Mouse (Mus musculus) embryonic fibroblast, embryonic 13.5 days (primary cell): ENCODE results near the gene Cds2.

Source experiments
- CTCF ChIP-seq: IDR thresholded peaks from 2 replicates; pipeline ENCODE4 v1.5.1; 2011; ENCODE audit warnings: mild to moderate bottlenecking, control low read depth, low read length, moderate library complexity, borderline replicate concordance; ENCODE audit not compliant: insufficient read depth
- POLR2A ChIP-seq: IDR thresholded peaks from 2 replicates; pipeline ENCODE4 v1.6.1; 2011; ENCODE audit warnings: low read depth, mild to moderate bottlenecking, control low read depth, low read length, moderate library complexity

GRCm38 (mm10) chr2:132343846-132344245 is 80.9 kb downstream of the Cds2 start:
- TF ChIP-seq CTCF (no peak), POLR2A (no peak)
